Mouse (Mus musculus) CD4-positive, CD25-positive, alpha-beta regulatory T cell, adult 9 weeks (primary cell): ENCODE measurements around the gene Trim67. TPM values are rescaled to one million over a fixed set of nuclear protein-coding genes. Genes with fewer than 3 reads are reported as not detected.

Experiments used
- polyA plus RNA-seq: library from polyadenylated mRNA; unstranded; fragments of 100-300 nt; shearing (Covaris generic); gene quantifications from one replicate; pipeline ENCODE4 v1.2.1, GENCODE M21; 2017

Trim67 gene
- 0.04 TPM for polyA plus RNA-seq

GRCm38 (mm10) chr8:124792708-124793107, at the start of gene Trim67:
Trim67 (plus strand) TSS chr8:124793092.

GRCm38 (mm10) chr8:124751709-124752173, 41.2 kb upstream of the Trim67 start, which contains the start of gene Fam89a:
Fam89a (minus strand) TSS chr8:124751832.

DNA sequence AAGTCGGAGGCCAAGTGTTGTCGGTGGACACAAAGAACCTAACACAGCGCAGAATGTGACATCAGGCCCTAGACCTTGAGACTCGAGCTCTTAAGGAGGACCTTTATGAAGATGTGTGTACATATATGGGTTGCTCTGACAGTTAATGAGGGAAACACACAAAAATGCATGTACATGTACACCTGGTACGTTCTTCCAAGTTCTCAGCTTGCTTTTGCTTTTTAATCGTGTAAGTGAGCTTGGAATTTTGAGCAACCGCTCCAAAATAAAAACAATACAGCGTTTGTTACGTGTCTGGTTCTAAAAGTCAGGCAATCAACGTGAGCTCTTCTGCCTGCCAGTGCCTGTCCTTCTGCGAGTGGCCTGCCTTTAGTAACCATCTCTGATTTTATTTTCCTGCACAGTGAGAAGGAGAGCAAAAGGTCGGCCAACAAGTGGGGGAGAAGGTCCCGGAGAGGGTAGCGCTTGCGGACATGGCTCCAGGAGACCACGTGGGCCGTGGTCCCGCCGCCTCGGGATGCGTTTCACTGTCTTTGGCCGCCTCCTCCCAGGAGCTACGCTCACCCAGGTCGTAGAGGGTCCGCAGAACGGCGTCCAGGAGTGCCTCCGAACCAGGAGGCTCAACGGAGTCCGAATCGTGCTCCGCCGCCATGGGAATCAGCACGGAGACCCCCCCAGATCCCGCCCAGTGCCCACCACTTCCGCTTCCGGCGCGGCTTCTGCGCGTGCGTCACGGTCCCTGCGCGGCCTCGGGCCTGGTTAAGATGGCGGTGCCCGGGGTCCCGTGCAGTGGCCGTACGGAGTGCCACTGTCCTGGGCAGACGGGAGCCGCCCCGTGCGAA, 69.7 kb downstream of the Trim67 start, which contains the start of the genes Gnpat and 2810004N23Rik:
TSS of gene Gnpat (plus strand) at position 713 of the 842 bp plus-strand sequence.
TSS of gene 2810004N23Rik (minus strand) at position 800 of the 842 bp plus-strand sequence.

Other genes starting within 250 kb of the Trim67 start
- not detected for gene Agt, start 223.4 kb upstream of the Trim67 start, polyA plus RNA-seq
- gene Capn9, start 217.0 kb upstream of the Trim67 start, polyA plus RNA-seq: not detected
- gene 2310022B05Rik, start 129.7 kb upstream of the Trim67 start, polyA plus RNA-seq: 0.73 TPM
- gene Ttc13, start 71.1 kb upstream of the Trim67 start, polyA plus RNA-seq: 27.0 TPM
- gene Arv1, start 71.0 kb upstream of the Trim67 start, polyA plus RNA-seq: 29.9 TPM
- 0.88 TPM for gene Fam89a, start 41.3 kb upstream of the Trim67 start, polyA plus RNA-seq
- 98.6 TPM for gene Gnpat, start 69.9 kb downstream of the Trim67 start, polyA plus RNA-seq
- gene 2810004N23Rik, start 70.0 kb downstream of the Trim67 start, polyA plus RNA-seq: 39.0 TPM
- 2.5 TPM for gene Exoc8, start 104.6 kb downstream of the Trim67 start, polyA plus RNA-seq
- gene Sprtn, start 104.8 kb downstream of the Trim67 start, polyA plus RNA-seq: 2.8 TPM
- 4.9 TPM for gene Egln1, start 156.2 kb downstream of the Trim67 start, polyA plus RNA-seq
- gene Tsnax, start 219.9 kb downstream of the Trim67 start, polyA plus RNA-seq: 34.3 TPM